Mouse (Mus musculus): ENCODE results near the gene Abhd6. TPM values are rescaled to one million over a fixed set of nuclear protein-coding genes. Genes with fewer than 3 reads are reported as not detected.
A peak's percentile ranks its signal among the peaks of the same experiment; 100 is the strongest.

Gene Abhd6
- 30.2 and 30.6 TPM in 2 replicates for polyA plus RNA-seq (2015; fragmentation: Nextera tagmentation; extraction: Ambion mirVana)

DNA sequence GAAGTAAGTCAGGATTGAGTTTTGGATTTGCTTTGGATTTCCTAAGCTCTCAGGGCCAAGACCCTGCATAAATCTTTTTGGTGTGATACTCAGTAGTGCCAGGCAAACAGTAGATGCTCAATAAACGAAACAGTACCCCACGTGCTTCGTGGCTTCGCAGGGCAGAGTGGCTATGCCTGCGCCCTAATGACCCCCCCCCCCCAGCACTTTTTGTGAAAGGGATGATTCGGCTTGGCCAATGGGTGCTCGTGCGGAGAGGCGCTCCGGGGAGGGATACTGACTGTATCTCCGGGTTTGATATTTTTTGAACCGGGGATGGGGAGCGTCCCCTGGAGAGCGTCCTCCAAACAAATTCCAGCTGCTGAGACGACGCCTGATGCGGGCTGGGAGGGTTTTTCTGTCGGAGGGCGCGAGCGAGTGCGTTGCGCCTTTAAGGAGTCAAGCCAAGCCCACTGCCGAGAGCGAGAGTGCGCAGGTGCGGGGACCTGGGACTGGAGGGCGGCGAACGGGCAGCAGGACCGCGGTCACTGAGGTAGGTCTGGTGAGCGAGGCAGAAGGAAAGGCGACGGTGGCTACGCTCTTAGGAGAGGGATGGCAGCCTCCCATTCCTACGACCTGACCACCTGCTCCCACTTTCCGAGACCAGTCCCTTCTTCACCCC lies at the start of gene Abhd6:
Gene Abhd6 (plus strand): TSS at position 471 of the 661 bp plus-strand sequence.
- H3K36me3 ChIP-seq: no peaks in the 10 kb centered on the region
- H3K4me1 ChIP-seq: peaks cover 16% of the 10 kb centered on the region
- no peaks in the 10 kb centered on the region for H3K9me3 ChIP-seq (replicated peaks)
- ATAC-seq (ENCODE audit: insufficient number of reproducible peaks, low FRiP score, low TSS enrichment, low read depth): peak; percentile 79
- peak within 1 kb of the TSS; percentile 41; the same call in 1 of the 2 replicates for H3K27ac ChIP-seq (replicated peaks)
- WGBS: 1% methylated on average over 38 of the region's 38 CpGs
- peak within 1 kb of the TSS; percentile 77 for H3K4me2 ChIP-seq (replicated peaks)
- peak within 1 kb of the TSS; percentile 66 for H3K4me3 ChIP-seq (replicated peaks)
- H3K27me3 ChIP-seq: peaks cover 19% of the 10 kb centered on the region; the same call in 1 of the 2 replicates
- peak within 1 kb of the TSS; percentile 50 for H3K9ac ChIP-seq

DNA sequence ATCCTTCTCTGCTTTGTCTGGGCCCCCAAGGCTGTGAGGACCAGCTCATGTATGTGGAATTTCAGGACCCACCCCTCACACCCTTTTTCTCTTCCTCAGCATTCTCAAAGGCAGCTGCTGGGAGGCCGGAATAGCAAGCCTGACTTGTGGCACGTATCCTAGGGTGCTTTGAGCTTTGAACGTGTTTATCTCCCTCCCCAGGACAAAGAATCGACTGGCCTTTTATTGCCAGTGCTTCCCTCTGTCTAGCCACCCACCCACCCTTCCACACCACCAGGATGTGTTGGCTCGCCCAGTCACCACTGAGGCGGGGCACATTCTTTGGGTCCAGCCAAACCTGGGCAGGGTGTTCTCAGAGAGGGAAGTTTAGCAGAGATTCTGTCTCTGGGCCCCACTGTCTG lies 48.6 kb upstream of the Abhd6 start:
- peak; percentile 55 for ATAC-seq (ENCODE audit: insufficient number of reproducible peaks, low FRiP score, low TSS enrichment, low read depth)

DNA sequence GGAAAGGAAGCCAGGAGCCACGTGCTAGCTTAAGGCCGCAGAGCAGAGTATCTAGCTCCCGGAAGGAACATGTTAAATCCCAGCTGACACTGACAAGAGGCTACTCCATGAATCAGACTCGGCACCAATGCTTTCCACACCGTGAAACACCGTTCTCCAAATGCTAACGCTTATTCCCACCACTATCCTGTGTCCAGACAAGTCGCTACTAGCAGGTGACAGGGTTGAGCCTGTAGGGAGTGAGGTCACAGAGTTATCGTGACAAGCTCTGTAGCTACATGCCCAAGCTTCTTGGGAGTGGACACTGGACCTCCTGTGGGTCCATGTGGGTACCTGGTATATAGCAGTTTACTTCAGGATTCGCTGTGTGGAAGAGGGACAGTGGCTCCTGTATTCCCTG lies 46.3 kb upstream of the Abhd6 start:
- no peaks in the 10 kb centered on the region for H3K9me3 ChIP-seq (replicated peaks)
- no peak overlapping the region for H3K4me3 ChIP-seq (replicated peaks)
- no peak overlapping the region for H3K4me2 ChIP-seq (replicated peaks)
- ATAC-seq (ENCODE audit: insufficient number of reproducible peaks, low FRiP score, low TSS enrichment, low read depth): no peak
- peaks cover 19% of the 10 kb centered on the region for H3K4me1 ChIP-seq
- WGBS: 66% methylated on average over 10 of the region's 10 CpGs
- H3K27me3 ChIP-seq: no peaks in the 10 kb centered on the region
- no peaks in the 10 kb centered on the region for H3K36me3 ChIP-seq
- H3K9ac ChIP-seq: no peak overlapping the region
- no peak overlapping the region for H3K27ac ChIP-seq (replicated peaks)

More for the DNA sequence above, 48.6 kb upstream of the Abhd6 start:
- H3K27ac ChIP-seq (replicated peaks): peak overlapping the region; percentile 74
- peaks cover 18% of the 10 kb centered on the region for H3K4me1 ChIP-seq
- H3K27me3 ChIP-seq: no peaks in the 10 kb centered on the region
- peaks cover 19% of the 10 kb centered on the region for H3K36me3 ChIP-seq
- no peak overlapping the region for H3K9ac ChIP-seq
- 46% methylated on average over 6 of the region's 6 CpGs for WGBS
- H3K4me2 ChIP-seq (replicated peaks): no peak overlapping the region
- H3K9me3 ChIP-seq (replicated peaks): no peaks in the 10 kb centered on the region
- H3K4me3 ChIP-seq (replicated peaks): no peak overlapping the region

DNA sequence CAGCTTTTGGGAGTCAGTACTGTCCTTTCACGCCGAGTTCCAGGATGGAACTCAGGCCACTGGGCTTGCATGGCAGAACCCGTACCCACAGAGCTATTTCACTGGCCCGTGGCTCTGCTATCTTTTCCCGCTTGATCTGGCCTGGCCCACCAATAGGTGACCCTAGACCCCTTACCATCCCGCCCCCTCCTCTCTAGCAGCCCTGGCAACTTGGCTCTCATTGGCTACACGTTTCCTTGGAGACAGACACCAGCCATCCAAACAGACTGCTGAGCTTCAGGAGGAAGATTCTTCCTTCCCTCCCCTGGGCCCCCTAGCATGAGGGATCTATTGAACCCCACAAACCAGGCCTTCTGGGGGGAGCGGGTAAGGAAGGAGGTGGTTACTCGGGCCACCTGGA lies 45.7 kb upstream of the Abhd6 start, which contains the start of gene Gm45521:
Gene Gm45521 (plus strand): TSS at position 240 of the 400 bp plus-strand sequence.
- H3K4me2 ChIP-seq (replicated peaks): no peak within 1 kb of the TSS
- no peak within 1 kb of the TSS for H3K9ac ChIP-seq
- no peaks in the 10 kb centered on the region for H3K9me3 ChIP-seq (replicated peaks)
- H3K4me3 ChIP-seq (replicated peaks): no peak within 1 kb of the TSS
- no peak within 1 kb of the TSS for H3K27ac ChIP-seq (replicated peaks)
- peaks cover 23% of the 10 kb centered on the region for H3K4me1 ChIP-seq
- ATAC-seq (ENCODE audit: insufficient number of reproducible peaks, low FRiP score, low TSS enrichment, low read depth): no peak
- H3K27me3 ChIP-seq: no peaks in the 10 kb centered on the region
- WGBS: 59% methylated on average over 9 of the region's 9 CpGs
- H3K36me3 ChIP-seq: no peaks in the 10 kb centered on the region

DNA sequence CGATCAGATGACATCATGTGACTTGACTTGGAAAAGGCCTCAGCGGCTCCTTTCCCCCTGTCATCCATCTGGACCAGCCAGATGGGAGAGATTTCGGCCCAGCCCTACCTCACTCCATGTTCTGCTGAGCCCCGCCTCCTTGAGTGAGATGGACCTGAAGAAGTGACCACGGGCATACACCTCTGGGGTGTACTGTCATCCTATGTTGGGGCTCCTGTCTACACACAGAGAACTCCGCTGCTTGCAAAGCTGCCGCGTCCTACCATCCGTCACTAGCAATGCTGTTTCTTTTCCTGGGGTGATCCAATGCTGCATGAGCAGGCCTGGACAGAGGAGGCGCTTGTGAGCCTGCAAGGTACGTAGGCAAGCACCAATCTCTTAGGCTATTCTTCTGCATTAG lies 42.1 kb upstream of the Abhd6 start:
- ATAC-seq (ENCODE audit: insufficient number of reproducible peaks, low FRiP score, low TSS enrichment, low read depth): no peak
- H3K4me1 ChIP-seq: 0 out of 2 replicates have a peak, but pooled peaks cover 5% of the 10 kb centered on the region
- H3K4me3 ChIP-seq (replicated peaks): no peak overlapping the region
- H3K27me3 ChIP-seq: no peaks in the 10 kb centered on the region
- H3K36me3 ChIP-seq: no peaks in the 10 kb centered on the region
- H3K9ac ChIP-seq: no peak overlapping the region
- 56% methylated on average over 11 of the region's 11 CpGs for WGBS
- no peak overlapping the region for H3K4me2 ChIP-seq (replicated peaks)
- H3K9me3 ChIP-seq (replicated peaks): no peaks in the 10 kb centered on the region
- no peak overlapping the region for H3K27ac ChIP-seq (replicated peaks)

DNA sequence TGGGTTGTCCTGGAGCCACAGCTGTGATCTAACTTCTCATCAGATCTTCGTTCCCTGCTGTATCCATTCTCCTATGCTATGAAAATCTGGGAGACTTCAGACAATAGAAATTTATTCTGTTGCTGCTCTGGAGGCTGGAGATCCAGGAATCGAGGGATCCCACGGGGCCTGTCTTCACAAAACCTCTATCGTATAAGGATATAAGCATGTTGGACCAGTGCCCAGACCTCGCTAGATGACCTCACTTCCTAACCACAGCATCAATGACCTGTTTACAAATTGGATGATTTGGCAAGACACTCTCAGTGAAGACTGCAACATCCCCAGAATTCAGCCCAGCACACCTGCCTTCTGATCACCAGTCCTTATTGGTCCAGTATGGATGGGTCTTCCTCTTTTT lies 41.0 kb upstream of the Abhd6 start:
- H3K9ac ChIP-seq: no peak overlapping the region
- WGBS: 54% methylated on average over 5 of the region's 5 CpGs

DNA sequence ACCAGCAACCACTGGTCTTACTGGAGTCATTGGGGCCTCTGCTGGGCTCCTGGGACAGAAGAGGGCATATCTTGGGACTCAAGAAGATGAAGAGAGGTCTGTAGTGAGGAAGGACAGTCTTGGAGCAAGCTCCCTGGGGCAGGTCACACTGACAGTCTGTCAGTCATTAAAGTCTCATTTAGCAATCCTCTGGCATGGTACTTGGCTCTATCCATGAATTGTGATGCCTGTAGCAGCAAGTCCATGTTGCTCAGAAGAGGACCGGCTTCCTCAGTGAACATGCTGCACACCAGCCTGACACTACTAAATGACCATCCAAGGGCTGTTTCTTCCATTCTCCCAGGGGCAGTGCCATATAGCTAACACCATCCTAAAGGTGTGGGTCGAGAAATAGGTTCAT lies 40.1 kb upstream of the Abhd6 start:
- Histone ChIP-seq H3K4me2 (replicated peaks) (no peak overlapping the region), H3K4me1 (0 out of 2 replicates have a peak, but pooled peaks cover 5% of the 10 kb centered on the region), H3K27me3 (no peaks in the 10 kb centered on the region), H3K9ac (no peak overlapping the region), H3K36me3 (no peaks in the 10 kb centered on the region), H3K9me3 (replicated peaks) (no peaks in the 10 kb centered on the region), H3K4me3 (replicated peaks) (no peak overlapping the region), H3K27ac (replicated peaks) (no peak overlapping the region)
- ATAC-seq (ENCODE audit: insufficient number of reproducible peaks, low FRiP score, low TSS enrichment, low read depth): no peak
- 86% methylated on average over 2 of the region's 2 CpGs for WGBS

More for the DNA sequence above, 41.0 kb upstream of the Abhd6 start:
- H3K36me3 ChIP-seq: no peaks in the 10 kb centered on the region
- H3K4me3 ChIP-seq (replicated peaks): no peak overlapping the region
- 0 out of 2 replicates have a peak, but pooled peaks cover 5% of the 10 kb centered on the region for H3K4me1 ChIP-seq
- H3K27me3 ChIP-seq: no peaks in the 10 kb centered on the region
- no peak overlapping the region for H3K4me2 ChIP-seq (replicated peaks)
- no peak for ATAC-seq (ENCODE audit: insufficient number of reproducible peaks, low FRiP score, low TSS enrichment, low read depth)
- no peaks in the 10 kb centered on the region for H3K9me3 ChIP-seq (replicated peaks)
- no peak overlapping the region for H3K27ac ChIP-seq (replicated peaks)

DNA sequence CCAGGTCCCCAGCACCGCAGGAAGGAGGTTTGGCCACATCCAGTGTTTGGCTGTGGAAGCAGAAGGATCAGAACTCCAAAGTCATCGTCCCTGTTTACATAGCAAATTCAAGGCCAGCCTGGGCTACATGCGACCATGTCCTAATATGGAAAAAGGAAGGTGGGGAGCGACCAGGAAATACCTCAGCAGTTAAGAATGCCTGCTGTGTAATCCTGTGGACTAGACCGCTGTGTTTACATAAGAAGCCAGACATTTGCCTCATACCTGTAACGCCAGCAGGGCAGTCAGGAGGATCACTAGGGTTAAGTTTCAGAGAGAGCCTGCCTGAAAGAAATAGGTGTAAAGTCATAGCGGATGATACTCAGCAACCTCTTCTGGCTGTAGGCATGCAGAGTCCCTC lies 39.5 kb upstream of the Abhd6 start:
- no peak overlapping the region for H3K9ac ChIP-seq
- 0 out of 2 replicates have a peak, but pooled peaks cover 5% of the 10 kb centered on the region for H3K4me1 ChIP-seq
- no peaks in the 10 kb centered on the region for H3K36me3 ChIP-seq
- no peak overlapping the region for H3K4me3 ChIP-seq (replicated peaks)
- no peaks in the 10 kb centered on the region for H3K27me3 ChIP-seq
- H3K4me2 ChIP-seq (replicated peaks): no peak overlapping the region
- H3K9me3 ChIP-seq (replicated peaks): no peaks in the 10 kb centered on the region
- ATAC-seq (ENCODE audit: insufficient number of reproducible peaks, low FRiP score, low TSS enrichment, low read depth): no peak
- H3K27ac ChIP-seq (replicated peaks): no peak overlapping the region
- WGBS: 55% methylated on average over 7 of the region's 7 CpGs

DNA sequence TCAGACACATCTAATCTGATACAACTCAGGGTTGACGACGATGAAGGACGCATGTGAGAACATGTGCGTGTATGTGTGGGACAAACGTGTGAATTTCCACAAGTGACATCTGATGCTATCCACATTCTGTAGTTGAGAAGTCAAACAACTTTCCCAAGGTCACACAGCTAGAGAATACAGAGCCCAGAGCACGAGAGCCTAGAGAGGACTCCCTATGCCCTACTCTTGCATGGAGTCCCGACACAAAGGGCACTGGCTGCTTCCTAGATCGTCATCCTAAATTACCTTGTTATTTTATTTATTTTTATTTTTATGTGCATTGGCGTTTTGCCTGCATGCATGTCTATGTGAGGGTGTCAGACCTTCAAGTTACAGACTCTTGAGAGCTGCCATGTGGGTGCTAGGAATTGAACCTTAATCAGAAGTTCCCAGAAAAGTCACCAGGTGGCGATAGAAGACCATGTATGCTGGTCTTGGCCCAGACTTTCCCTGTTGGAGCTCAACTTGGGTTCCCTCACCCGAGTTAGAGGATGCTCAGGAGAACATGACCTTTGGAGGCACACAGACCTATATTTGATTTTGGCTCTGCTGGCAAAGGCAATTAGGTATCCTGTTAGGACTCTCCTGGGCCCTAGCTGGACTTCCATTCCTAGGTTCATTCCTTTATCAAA lies 38.3 kb upstream of the Abhd6 start:
- Histone ChIP-seq H3K9me3 (replicated peaks) (no peaks in the 10 kb centered on the region), H3K36me3 (no peaks in the 10 kb centered on the region), H3K4me2 (replicated peaks) (no peak overlapping the region), H3K4me1 (0 out of 2 replicates have a peak, but pooled peaks cover 5% of the 10 kb centered on the region), H3K27me3 (no peaks in the 10 kb centered on the region), H3K4me3 (replicated peaks) (no peak overlapping the region), H3K27ac (replicated peaks) (no peak overlapping the region), H3K9ac (no peak overlapping the region)
- 52% methylated on average over 11 of the region's 11 CpGs for WGBS
- ATAC-seq (ENCODE audit: insufficient number of reproducible peaks, low FRiP score, low TSS enrichment, low read depth): no peak

DNA sequence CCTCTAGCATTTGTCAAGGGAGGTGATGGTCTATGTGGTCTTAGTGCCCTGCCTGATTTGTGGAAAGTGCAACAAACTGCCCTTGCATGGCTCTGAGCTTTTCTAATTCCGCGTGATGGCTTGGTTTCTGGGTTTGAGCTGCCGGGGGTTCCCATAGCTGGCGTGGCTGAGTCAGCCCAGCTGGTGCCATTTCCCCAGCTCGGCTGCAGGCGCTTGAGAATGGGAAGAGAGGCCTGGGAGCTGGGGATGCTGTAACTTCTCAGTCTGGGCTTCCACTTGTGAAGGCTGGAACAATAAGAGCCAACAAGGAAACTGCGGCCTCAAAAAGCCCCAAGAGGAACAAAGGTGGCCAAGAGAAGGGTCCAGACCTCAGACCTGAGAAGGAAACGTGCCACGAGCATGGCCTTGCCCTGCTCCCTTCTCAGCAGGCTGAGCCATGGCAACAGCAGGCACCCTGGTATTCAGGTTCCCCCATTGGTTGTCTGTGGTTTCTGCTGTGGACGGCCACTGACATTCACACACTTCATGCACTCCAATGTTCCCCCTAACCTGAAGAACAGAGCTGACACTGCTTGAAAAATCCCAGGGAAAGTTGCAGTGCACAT lies 30.7 kb upstream of the Abhd6 start:
- WGBS: 56% methylated on average over 10 of the region's 10 CpGs
- ATAC-seq (ENCODE audit: insufficient number of reproducible peaks, low FRiP score, low TSS enrichment, low read depth): no peak
- H3K9me3 ChIP-seq (replicated peaks): no peaks in the 10 kb centered on the region

DNA sequence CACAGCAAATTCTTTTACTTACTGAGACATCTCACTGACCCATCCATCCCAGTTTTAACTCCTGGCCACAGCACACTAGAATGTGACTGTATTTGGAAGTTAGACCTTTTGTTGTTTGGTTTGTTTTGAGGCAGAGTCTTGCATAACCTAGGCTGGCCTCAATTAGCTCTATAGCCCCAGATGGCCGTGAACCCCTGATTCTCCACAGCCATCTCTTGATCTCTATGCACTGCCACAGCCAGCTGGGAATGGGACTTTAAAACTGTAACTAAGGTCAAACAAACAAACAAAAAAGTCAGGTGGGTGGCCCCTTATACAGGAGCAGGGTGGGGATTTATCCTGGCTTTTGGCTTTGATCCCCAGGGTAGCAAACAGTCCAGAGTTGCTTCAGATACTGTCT lies 28.1 kb upstream of the Abhd6 start:
- Histone ChIP-seq H3K4me3 (replicated peaks) (no peak overlapping the region), H3K4me1 (no peaks in the 10 kb centered on the region), H3K27me3 (no peaks in the 10 kb centered on the region), H3K9ac (no peak overlapping the region), H3K36me3 (no peaks in the 10 kb centered on the region), H3K27ac (replicated peaks) (no peak overlapping the region), H3K4me2 (replicated peaks) (no peak overlapping the region), H3K9me3 (replicated peaks) (no peaks in the 10 kb centered on the region)
- ATAC-seq (ENCODE audit: insufficient number of reproducible peaks, low FRiP score, low TSS enrichment, low read depth): no peak
- 71% methylated on average over 1 of the region's 1 CpGs for WGBS

More for the DNA sequence above, 30.7 kb upstream of the Abhd6 start:
- H3K9ac ChIP-seq: no peak overlapping the region
- H3K27ac ChIP-seq (replicated peaks): no peak overlapping the region
- H3K4me1 ChIP-seq: no peaks in the 10 kb centered on the region
- H3K4me3 ChIP-seq (replicated peaks): no peak overlapping the region
- no peaks in the 10 kb centered on the region for H3K36me3 ChIP-seq
- H3K4me2 ChIP-seq (replicated peaks): no peak overlapping the region
- H3K27me3 ChIP-seq: no peaks in the 10 kb centered on the region
